Mouse (Mus musculus) forebrain, embryonic 10.5 days (tissue): ENCODE measurements around the gene Slf2. TPM values are rescaled to one million over a fixed set of nuclear protein-coding genes. Genes with fewer than 3 reads are reported as not detected.

Experiments
- DNase-seq: peaks from one replicate; pipeline ENCODE4 v3.0.0-alpha.2; 2017; ENCODE audit warnings: low spot score; ENCODE audit errors: extremely low spot score
- H3K27ac ChIP-seq: fragments of 300-500 bp; sonication (generic); 2 replicates; pipeline ENCODE4 v1.5.1; 2016; ENCODE audit warnings: mild to moderate bottlenecking
- H3K27me3 ChIP-seq: fragments of 300-500 bp; sonication (generic); 2 replicates; pipeline ENCODE4 v1.6.1; 2016; ENCODE audit warnings: mild to moderate bottlenecking; ENCODE audit not compliant: poor library complexity, severe bottlenecking
- H3K36me3 ChIP-seq: fragments of 300-500 bp; sonication (generic); replicated peaks from 2 replicates; pipeline ENCODE4 v1.6.1; 2016; ENCODE audit warnings: mild to moderate bottlenecking, moderate library complexity
- H3K4me1 ChIP-seq: fragments of 300-500 bp; sonication (generic); 2 replicates; pipeline ENCODE4 v1.6.1; 2016
- H3K4me3 ChIP-seq: fragments of 300-500 bp; sonication (generic); 2 replicates; pipeline ENCODE4 v1.5.1; 2016; ENCODE audit warnings: mild to moderate bottlenecking, moderate library complexity
- H3K9me3 ChIP-seq: fragments of 300-500 bp; sonication (generic); 2 replicates; pipeline ENCODE4 v1.6.1; 2016; ENCODE audit warnings: mild to moderate bottlenecking, moderate library complexity
- whole genome bisulfite sequencing: fragments of 180-500 bp; shearing (Covaris S2); methylation state at CpG from one replicate; pipeline ENCODE4 v1.1.7; 2016; 5-methylcytosine and 5-hydroxymethylcytosine counted together
- polyA plus RNA-seq: library from polyadenylated mRNA; unstranded; fragments of >200 nt; fragmentation: Nextera tagmentation; extraction: Ambion mirVana; gene quantifications from 2 replicates; pipeline ENCODE4 v1.2.1, GENCODE M21; 2016

Slf2 gene
- polyA plus RNA-seq, 1 experiment from 2014 or later = 53.9 TPM

DNA sequence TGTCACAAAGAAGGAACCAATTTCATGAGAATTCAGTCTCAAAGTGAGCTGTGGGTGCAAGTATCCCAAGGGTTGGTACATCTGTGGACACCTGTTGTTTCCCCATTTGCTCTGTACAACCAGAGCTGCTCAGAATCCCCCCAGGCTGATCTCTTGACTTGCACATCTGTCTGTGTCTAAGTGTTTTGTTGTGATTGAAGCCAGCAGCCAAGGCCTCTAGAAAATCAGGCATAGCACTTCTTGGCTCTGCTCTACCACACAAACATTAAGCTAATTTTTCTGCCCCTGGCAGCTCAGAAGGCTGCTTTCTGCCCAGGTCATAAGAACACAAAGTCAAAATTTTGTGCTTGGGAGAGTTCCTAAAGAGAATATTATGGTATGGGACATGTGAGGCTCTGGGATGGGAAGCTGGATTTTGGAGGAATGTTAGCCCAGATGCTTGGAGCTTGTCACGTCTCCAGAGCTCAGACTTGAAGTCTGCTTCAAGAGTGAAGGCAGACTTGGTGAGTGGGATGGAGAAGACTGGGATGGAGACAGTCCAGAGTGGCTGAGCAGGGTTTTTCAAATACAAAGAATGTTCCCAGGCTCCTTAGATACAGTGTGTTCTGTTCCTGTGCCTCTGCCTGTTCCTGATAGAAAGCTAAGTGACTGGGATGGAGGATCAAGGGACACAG lies 9.3 kb upstream of the Slf2 start:
- Histone ChIP-seq H3K4me1 (0 out of 2 replicates have a peak, but pooled peaks cover 4% of the 10 kb centered on the region), H3K9me3 (no peaks in the 10 kb centered on the region), H3K27me3 (no peaks in the 10 kb centered on the region), H3K4me3 (no peak overlapping the region), H3K36me3 (no peaks in the 10 kb centered on the region), H3K27ac (no peak overlapping the region)
- WGBS = 85% methylated on average over 1 of the region's 1 CpGs
- no peak for DNase-seq

DNA sequence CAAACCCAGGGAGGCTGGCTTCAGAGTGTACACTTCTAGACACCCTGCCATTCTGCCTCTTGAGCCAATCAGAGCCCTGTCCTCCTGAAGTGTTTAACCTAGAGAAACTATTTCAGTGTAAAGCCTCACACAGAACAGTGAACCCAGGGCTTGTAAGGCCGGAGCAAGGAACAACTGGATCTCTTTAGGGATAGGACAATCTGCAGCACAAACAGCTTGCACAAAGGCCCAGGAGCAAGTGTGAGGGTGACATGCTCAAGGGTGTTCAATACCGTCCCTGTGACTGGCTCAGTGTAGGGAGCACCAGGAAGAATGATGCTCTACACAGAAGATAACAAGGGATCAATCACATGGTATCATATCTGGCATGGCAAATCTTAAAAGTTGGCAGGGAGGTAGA lies 8.4 kb upstream of the Slf2 start:
- H3K27me3 ChIP-seq = no peaks in the 10 kb centered on the region; the same call in 1 of the 2 replicates
- DNase-seq = no peak
- no peaks in the 10 kb centered on the region for H3K36me3 ChIP-seq
- no peak overlapping the region for H3K4me3 ChIP-seq
- 83% methylated on average over 2 of the region's 2 CpGs for WGBS
- H3K9me3 ChIP-seq = no peaks in the 10 kb centered on the region
- peaks cover 12% of the 10 kb centered on the region for H3K4me1 ChIP-seq
- no peak overlapping the region for H3K27ac ChIP-seq

DNA sequence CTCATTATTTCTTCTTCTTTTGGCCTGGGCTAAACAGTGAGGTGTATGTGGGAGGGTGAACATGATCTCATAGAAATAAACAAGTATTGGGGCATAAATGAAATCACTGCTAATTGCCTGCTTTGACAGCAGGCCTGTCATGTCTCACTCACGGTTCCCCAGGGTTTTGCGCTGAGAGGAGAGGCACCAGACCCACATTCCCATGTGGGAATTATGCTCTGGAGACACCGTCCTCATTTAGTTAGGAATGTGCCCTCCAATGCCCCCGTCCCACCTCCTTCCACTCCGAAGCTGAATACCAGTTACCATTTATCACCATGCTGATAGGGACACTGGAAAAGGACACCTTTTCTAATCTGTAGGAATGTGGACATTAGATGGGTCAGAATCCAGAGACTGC lies 6.3 kb upstream of the Slf2 start:
- H3K27ac ChIP-seq = no peak overlapping the region
- H3K9me3 ChIP-seq = no peaks in the 10 kb centered on the region
- peaks cover 34% of the 10 kb centered on the region for H3K4me1 ChIP-seq
- H3K36me3 ChIP-seq = no peaks in the 10 kb centered on the region
- DNase-seq = no peak
- H3K27me3 ChIP-seq = no peaks in the 10 kb centered on the region; the same call in 1 of the 2 replicates
- 79% methylated on average over 5 of the region's 5 CpGs for WGBS
- no peak overlapping the region for H3K4me3 ChIP-seq

DNA sequence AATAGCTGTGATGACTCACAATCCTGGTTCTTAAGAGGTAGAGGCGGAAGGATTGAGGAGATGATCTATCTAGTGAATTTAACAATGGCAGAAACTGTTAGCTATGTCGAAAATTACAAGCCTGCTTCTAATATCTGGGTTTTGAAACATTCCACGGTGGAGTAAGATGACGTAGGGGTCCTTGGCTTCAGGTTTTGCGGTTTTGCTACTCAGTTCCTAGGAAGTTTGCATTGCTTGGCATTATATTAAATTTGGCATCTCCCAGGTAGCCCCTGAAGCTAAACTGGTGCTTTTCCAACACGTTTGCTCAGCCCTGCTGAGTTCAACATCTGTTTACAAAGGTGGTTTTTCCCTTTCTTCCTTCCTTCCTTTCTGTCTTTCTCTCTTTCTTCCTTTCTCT lies 4.2 kb upstream of the Slf2 start:
- Histone ChIP-seq H3K4me3 (no peak overlapping the region), H3K27me3 (no peaks in the 10 kb centered on the region; the same call in 1 of the 2 replicates), H3K9me3 (no peaks in the 10 kb centered on the region), H3K36me3 (no peaks in the 10 kb centered on the region), H3K27ac (no peak overlapping the region), H3K4me1 (peaks cover 45% of the 10 kb centered on the region)
- DNase-seq = no peak
- 78% methylated on average over 6 of the region's 6 CpGs for WGBS

DNA sequence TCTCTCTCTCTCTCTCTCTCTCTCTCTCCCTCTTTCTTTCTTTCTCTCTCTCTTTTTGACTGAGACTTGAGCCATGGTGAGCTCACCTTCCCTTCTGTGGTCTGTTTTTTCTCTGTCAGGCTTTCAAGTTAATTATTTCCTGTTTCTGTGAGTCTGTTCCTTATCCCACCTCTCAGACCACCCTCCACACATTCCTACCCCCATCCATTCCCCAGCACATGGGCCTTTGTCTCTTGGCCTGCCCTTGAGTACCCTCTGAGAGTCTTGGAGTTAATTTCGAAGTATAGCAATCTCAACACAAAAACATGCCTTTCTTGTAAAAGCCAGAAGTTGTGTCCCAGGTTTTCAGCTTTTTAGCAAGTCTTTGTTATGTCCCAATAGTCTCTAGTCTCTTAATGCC lies 3.7 kb upstream of the Slf2 start:
- WGBS = 70% methylated on average over 1 of the region's 1 CpGs
- Histone ChIP-seq H3K4me1 (peaks cover 50% of the 10 kb centered on the region), H3K4me3 (no peak overlapping the region), H3K9me3 (no peaks in the 10 kb centered on the region), H3K27ac (no peak overlapping the region), H3K36me3 (no peaks in the 10 kb centered on the region), H3K27me3 (no peaks in the 10 kb centered on the region; the same call in 1 of the 2 replicates)
- no peak for DNase-seq

DNA sequence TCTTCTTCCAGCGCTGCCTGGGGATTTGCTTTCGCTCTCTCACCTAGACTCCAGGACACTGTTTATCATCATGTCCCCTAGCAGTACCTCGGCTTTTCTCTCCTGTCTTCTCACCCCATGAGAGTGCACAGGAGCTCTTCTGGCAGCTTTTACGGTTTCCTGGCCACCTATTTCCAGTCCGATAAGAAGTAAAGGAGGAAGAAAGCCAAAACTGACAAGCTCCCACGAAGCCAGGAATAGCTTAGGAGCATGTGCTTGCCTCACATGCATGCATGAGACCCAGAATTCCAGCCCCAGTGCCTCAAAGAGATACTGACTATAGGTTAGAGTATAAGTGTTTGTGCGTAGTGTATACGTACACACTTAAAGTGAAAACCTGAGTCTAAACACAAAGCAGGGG lies 2.8 kb upstream of the Slf2 start:
- Histone ChIP-seq H3K9me3 (no peaks in the 10 kb centered on the region), H3K36me3 (peaks cover 7% of the 10 kb centered on the region), H3K27me3 (no peaks in the 10 kb centered on the region; the same call in 1 of the 2 replicates), H3K4me3 (no peak overlapping the region), H3K4me1 (peaks cover 59% of the 10 kb centered on the region), H3K27ac (peak overlapping the region; percentile 69)
- no peak for DNase-seq
- 59% methylated on average over 8 of the region's 8 CpGs for WGBS

DNA sequence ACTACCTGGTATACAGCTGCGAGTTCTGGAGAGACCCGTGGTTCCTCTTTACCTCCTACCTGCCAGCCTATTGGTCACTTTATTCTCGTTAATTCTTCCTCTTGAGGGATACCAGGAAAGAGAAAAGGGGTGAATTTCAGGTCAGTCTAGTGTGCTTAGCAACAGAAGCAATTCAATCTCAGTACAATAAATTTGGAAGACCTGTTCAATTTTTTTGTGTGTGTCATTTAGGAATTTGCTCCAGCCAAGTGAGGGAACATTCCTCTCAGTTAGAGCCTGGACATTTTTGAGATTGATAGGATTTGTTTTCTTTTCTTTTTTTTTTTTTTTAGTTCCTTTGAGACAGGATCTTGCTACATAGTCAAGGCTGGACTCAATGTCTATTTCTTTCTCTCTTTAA lies 1.7 kb upstream of the Slf2 start:
- H3K27ac ChIP-seq = no peak overlapping the region
- H3K4me1 ChIP-seq = peaks cover 62% of the 10 kb centered on the region
- DNase-seq = no peak
- H3K4me3 ChIP-seq = no peak overlapping the region
- no peaks in the 10 kb centered on the region; the same call in 1 of the 2 replicates for H3K27me3 ChIP-seq
- no peaks in the 10 kb centered on the region for H3K9me3 ChIP-seq
- H3K36me3 ChIP-seq = peaks cover 17% of the 10 kb centered on the region
- 24% methylated on average over 3 of the region's 3 CpGs for WGBS

DNA sequence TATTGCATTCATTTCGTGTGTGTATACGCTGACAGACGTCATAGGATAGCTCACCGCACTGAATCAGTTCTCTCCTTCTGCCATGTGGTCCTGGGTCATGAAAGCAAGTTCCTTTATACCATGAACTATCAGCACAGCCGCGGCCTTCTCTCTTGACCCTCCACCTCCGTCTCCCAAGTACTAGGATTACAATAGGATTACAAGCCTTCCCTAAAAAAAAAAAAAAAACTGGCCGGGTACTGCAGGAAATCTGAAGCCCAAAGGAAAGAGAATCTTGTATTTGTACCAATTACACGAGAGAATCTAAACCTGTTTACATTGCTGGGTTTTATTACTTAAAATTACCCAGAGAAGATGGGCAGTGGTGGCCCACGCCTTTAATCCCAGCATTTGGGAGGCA lies 1.3 kb upstream of the Slf2 start:
- DNase-seq = no peak
- Histone ChIP-seq H3K27me3 (no peaks in the 10 kb centered on the region; the same call in 1 of the 2 replicates), H3K4me1 (peaks cover 61% of the 10 kb centered on the region), H3K4me3 (peak overlapping the region; percentile 100; the same call in 1 of the 2 replicates), H3K9me3 (no peaks in the 10 kb centered on the region), H3K36me3 (peaks cover 22% of the 10 kb centered on the region), H3K27ac (peak overlapping the region; percentile 96; the same call in 1 of the 2 replicates)
- WGBS = 41% methylated on average over 10 of the region's 10 CpGs

DNA sequence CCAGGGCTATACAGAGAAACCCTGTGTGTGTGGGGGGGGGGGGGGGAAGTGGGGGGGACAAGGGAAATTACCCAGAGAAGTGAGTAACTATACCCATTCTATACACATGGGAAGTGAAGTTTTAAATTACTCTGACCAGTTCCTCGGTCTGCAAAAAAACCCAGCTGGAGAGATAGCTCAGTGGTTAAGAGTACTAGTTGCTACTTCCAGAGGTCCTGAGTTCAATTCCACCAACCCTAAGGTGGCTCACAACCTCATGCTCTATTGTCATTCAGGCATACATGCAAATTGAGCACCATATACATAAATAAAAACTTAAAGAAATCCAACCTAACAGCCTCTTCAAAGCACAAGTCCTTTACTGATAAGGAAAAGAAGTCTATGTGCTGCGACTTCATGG lies 829 bp upstream of the Slf2 start:
- H3K36me3 ChIP-seq = peaks cover 26% of the 10 kb centered on the region
- H3K9me3 ChIP-seq = no peaks in the 10 kb centered on the region
- 50% methylated on average over 2 of the region's 2 CpGs for WGBS
- H3K4me1 ChIP-seq = peaks cover 58% of the 10 kb centered on the region
- H3K27ac ChIP-seq = peak overlapping the region; percentile 96
- H3K27me3 ChIP-seq = no peaks in the 10 kb centered on the region; the same call in 1 of the 2 replicates
- no peak for DNase-seq
- peak overlapping the region; percentile 100 for H3K4me3 ChIP-seq

DNA sequence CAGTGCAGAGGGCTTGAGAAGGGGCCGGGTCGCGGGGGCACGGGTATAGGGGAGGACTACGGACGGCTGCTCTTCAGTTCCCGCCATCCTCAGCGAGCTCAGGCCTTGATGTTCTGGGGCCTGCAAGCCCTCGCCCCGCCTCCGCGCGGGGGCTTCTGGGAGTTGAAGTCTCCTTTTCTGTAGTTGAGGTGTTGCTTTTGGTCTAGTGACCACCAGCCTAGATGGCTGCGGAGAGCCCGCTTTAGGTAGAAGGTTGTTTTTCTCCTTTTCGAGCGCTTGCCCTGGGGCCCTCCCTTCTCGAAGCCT lies 456 bp downstream of the Slf2 start:
- peak overlapping the region; percentile 100 for H3K4me3 ChIP-seq
- 0% methylated on average over 18 of the region's 18 CpGs for WGBS
- H3K4me1 ChIP-seq = peaks cover 58% of the 10 kb centered on the region
- H3K9me3 ChIP-seq = no peaks in the 10 kb centered on the region
- peaks cover 39% of the 10 kb centered on the region for H3K36me3 ChIP-seq
- peak; percentile 88 for DNase-seq
- peak overlapping the region; percentile 96 for H3K27ac ChIP-seq
- no peaks in the 10 kb centered on the region; the same call in 1 of the 2 replicates for H3K27me3 ChIP-seq

DNA sequence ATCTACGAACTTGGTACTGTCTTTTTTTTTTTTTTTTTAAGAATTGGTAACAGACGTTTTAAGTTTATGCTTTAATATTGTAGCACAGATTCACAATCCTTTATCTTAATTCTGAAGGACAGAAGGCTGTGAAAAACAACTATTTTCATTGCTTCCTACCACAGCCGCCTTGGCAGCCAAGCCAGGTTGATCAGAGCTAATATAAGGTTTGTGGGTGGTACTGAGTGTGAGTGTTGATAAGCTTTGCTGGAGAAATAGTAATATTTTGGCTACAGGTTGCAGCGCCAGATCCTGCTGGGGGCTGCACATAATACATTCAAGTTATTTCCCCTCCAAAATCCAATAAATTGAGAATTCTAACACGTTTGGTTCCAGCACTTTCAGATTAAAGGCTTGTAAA lies 1.1 kb downstream of the Slf2 start:
- DNase-seq = no peak
- Histone ChIP-seq H3K27me3 (no peaks in the 10 kb centered on the region; the same call in 1 of the 2 replicates), H3K27ac (no peak overlapping the region), H3K9me3 (no peaks in the 10 kb centered on the region), H3K36me3 (peaks cover 45% of the 10 kb centered on the region), H3K4me3 (peak overlapping the region; percentile 100), H3K4me1 (peaks cover 55% of the 10 kb centered on the region)
- 67% methylated on average over 5 of the region's 5 CpGs for WGBS

DNA sequence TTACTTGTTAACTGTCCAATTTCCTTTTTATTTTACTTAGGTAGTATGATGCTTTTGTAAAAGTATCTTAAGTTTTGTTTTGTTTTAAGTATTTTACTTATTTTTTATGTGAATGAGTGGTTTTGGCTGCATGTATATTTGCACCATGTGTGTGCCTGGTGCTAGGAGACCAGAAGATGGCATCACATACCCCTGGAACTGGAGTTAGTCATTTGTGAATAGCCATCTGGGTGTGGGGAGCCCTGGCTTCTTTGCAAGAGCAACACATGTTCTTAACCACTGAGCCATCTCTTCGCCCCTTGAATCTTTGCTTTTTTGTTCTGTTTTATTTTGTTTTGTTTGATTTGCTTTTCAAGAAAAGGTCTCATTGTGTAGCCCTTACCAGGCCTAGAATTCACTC lies 2.2 kb downstream of the Slf2 start:
- Histone ChIP-seq H3K27ac (no peak overlapping the region), H3K36me3 (peaks cover 56% of the 10 kb centered on the region), H3K27me3 (no peaks in the 10 kb centered on the region), H3K4me3 (peak overlapping the region; percentile 100; the same call in 1 of the 2 replicates), H3K4me1 (peaks cover 44% of the 10 kb centered on the region), H3K9me3 (no peaks in the 10 kb centered on the region)
- 92% methylated on average over 1 of the region's 1 CpGs for WGBS
- no peak for DNase-seq

DNA sequence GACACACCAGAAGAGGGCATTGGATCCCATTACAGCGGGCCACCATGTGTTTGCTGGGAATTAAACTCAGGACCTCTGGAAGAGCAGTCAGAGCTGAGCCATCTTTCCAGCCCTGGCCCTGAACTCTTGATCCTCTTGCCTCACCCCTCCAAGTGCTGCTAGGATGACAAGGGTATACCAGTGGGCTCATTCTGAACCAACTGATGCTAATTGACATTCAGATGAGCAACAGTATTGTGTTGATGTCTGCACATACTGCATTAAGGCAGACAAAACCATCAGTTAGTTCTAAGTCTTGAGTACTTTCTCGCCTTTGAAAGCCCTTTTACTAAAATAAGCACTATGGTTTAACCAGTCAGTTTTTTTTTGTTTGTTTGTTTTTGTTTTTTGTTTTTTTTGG lies 28.7 kb downstream of the Slf2 start:
- Histone ChIP-seq H3K4me1 (no peaks in the 10 kb centered on the region), H3K27ac (no peak overlapping the region), H3K9me3 (no peaks in the 10 kb centered on the region), H3K4me3 (no peak overlapping the region), H3K27me3 (no peaks in the 10 kb centered on the region), H3K36me3 (peaks cover 97% of the 10 kb centered on the region)
- no peak for DNase-seq
- WGBS = 95% methylated on average over 2 of the region's 2 CpGs
